Mouse (Mus musculus) thymus, adult 2 months (tissue): ENCODE results near the gene Ppp1r15a. TPM values are rescaled to one million over a fixed set of nuclear protein-coding genes. Genes with fewer than 3 reads are reported as not detected.

Experiments
- DNase-seq: peaks from one replicate; pipeline ENCODE4 v3.0.0; 2021
- H3K27ac ChIP-seq: fragments of 200-500 bp; 2 replicates; pipeline ENCODE4 v1.5.1; 2012; ENCODE audit warnings: low read length, control low read depth; ENCODE audit not compliant: control insufficient read depth, insufficient read depth
- H3K27me3 ChIP-seq: fragments of 200-500 bp; 2 replicates; pipeline ENCODE4 v1.6.1; 2012; ENCODE audit warnings: mild to moderate bottlenecking, low read length, moderate library complexity, mixed read lengths; ENCODE audit not compliant: control insufficient read depth, insufficient read depth
- H3K36me3 ChIP-seq: fragments of 200-500 bp; 2 replicates; pipeline ENCODE4 v1.6.1; 2012; ENCODE audit warnings: mild to moderate bottlenecking, low read length, moderate library complexity; ENCODE audit not compliant: control insufficient read depth, insufficient read depth
- H3K4me1 ChIP-seq: fragments of 200-500 bp; replicated peaks from 2 replicates; pipeline ENCODE4 v1.6.1; 2012; ENCODE audit warnings: low read length; ENCODE audit not compliant: control insufficient read depth, insufficient read depth
- H3K4me3 ChIP-seq: fragments of 200-500 bp; 2 replicates; pipeline ENCODE4 v1.5.1; 2012; ENCODE audit warnings: mild to moderate bottlenecking, low read length, control low read depth, moderate library complexity; ENCODE audit not compliant: control insufficient read depth, insufficient read depth
- CTCF ChIP-seq: fragments of 200-500 bp; IDR thresholded peaks from 2 replicates; pipeline ENCODE4 v1.5.1; 2012; ENCODE audit warnings: mild to moderate bottlenecking, control low read depth, low read length, moderate library complexity, borderline replicate concordance; ENCODE audit not compliant: control insufficient read depth, poor library complexity, insufficient read depth; ENCODE audit errors: extremely low read depth
- POLR2A ChIP-seq: fragments of 200-500 bp; IDR thresholded peaks from 2 replicates; pipeline ENCODE4 v1.6.1; 2012; ENCODE audit warnings: mild to moderate bottlenecking, low read length, control low read depth, moderate library complexity; ENCODE audit not compliant: control insufficient read depth, poor library complexity, insufficient read depth; ENCODE audit errors: extremely low read depth
- WGBS: fragments of 180-500 bp; shearing (Covaris S2); methylation state at CpG from one replicate; pipeline ENCODE4 v1.1.7; 2018; 5-methylcytosine and 5-hydroxymethylcytosine counted together
- polyA plus RNA-seq: library from polyadenylated mRNA; depleted of rRNA; stranded (reverse); fragments of >200 nt; gene quantifications from 2 replicates; pipeline ENCODE4 v1.2.3, GENCODE M21; 2012; rRNA removed

Gene Ppp1r15a
- polyA plus RNA-seq = 27.6 and 35.3 TPM in 2 replicates

- under 1% methylated on average over 54 of the region's 54 CpGs for WGBS
- Histone ChIP-seq H3K4me1 (peaks cover 25% of the 10 kb centered on the region), H3K27ac (peak within 1 kb of the TSS; percentile 86), H3K4me3 (peak within 1 kb of the TSS; percentile 62), H3K36me3 (no peaks in the 10 kb centered on the region), H3K27me3 (no peaks in the 10 kb centered on the region)
- DNase-seq = peak; percentile 96
- TF ChIP-seq POLR2A = peak; percentile 89
- no peak for TF ChIP-seq CTCF
Measured at GRCm38 (mm10) chr7:45525809-45526473, at the start of gene Ppp1r15a, which contains the start of gene Plekha4. TSS of gene Ppp1r15a (minus strand) at chr7:45526268. TSS of gene Plekha4 (plus strand) at chr7:45526330.

GRCm38 (mm10) chr7:45574472-45575379 lies 48.7 kb upstream of the Ppp1r15a start:
- H3K4me1 ChIP-seq = peaks cover 47% of the 10 kb centered on the region
- H3K27me3 ChIP-seq = no peaks in the 10 kb centered on the region
- no peak for DNase-seq
- H3K36me3 ChIP-seq = peaks cover 24% of the 10 kb centered on the region
- peak overlapping the region; percentile 40; the same call in 1 of the 2 replicates for H3K27ac ChIP-seq
- no peak overlapping the region for H3K4me3 ChIP-seq
- 93% methylated on average over 15 of the region's 15 CpGs for WGBS
- no peak for TF ChIP-seq CTCF
- no peak for TF ChIP-seq POLR2A

DNA sequence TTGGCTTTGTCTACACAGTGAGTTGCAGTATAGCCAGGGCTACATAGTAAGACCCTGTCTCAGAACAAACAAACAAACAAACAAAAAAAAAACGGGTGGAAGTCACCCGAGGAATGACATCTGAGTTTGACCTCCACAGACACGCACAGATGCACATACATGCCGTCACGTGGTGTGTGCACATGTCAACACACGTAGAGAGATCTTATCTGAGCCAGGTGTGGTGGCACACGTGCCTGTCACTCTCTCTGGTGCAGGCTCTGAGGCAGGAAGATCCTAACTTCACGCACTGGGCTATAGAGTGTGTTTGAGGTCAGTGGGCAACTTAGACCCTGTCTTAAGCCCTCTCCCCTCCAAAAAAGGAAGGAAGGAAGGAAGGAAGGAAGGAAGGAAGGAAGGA lies 47.9 kb upstream of the Ppp1r15a start:
- TF ChIP-seq POLR2A (no peak), CTCF (no peak)
- Histone ChIP-seq H3K27ac (peak overlapping the region; percentile 92), H3K36me3 (peaks cover 24% of the 10 kb centered on the region), H3K4me1 (peaks cover 49% of the 10 kb centered on the region), H3K4me3 (no peak overlapping the region), H3K27me3 (no peaks in the 10 kb centered on the region)
- 12% methylated on average over 8 of the region's 8 CpGs for WGBS
- peak; percentile 74 for DNase-seq

DNA sequence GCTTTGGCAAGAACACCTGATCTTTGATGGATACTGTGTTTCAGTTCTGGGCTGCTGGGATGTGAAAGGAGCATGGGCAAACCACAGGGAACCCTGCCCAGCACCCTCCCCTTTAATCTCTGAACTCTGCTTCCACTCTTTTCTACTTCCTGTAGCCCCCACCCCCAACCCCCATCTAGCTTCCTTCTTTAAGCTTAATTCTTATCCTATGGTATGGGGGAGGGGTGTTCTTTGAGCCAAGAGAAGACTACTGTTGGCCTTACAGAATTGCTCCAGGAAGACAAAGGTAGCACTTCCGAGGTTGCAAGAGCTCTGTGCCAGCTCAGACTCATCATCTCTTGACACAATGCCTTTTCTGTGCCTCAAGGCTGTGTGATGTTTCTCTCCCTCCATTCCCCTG lies 45.9 kb upstream of the Ppp1r15a start:
- DNase-seq = peak; percentile 33
- TF ChIP-seq POLR2A (no peak), CTCF (no peak)
- Histone ChIP-seq H3K4me1 (peaks cover 59% of the 10 kb centered on the region), H3K27ac (peak overlapping the region; percentile 92), H3K4me3 (no peak overlapping the region), H3K27me3 (no peaks in the 10 kb centered on the region), H3K36me3 (peaks cover 18% of the 10 kb centered on the region)
- 10% methylated on average over 1 of the region's 1 CpGs for WGBS

DNA sequence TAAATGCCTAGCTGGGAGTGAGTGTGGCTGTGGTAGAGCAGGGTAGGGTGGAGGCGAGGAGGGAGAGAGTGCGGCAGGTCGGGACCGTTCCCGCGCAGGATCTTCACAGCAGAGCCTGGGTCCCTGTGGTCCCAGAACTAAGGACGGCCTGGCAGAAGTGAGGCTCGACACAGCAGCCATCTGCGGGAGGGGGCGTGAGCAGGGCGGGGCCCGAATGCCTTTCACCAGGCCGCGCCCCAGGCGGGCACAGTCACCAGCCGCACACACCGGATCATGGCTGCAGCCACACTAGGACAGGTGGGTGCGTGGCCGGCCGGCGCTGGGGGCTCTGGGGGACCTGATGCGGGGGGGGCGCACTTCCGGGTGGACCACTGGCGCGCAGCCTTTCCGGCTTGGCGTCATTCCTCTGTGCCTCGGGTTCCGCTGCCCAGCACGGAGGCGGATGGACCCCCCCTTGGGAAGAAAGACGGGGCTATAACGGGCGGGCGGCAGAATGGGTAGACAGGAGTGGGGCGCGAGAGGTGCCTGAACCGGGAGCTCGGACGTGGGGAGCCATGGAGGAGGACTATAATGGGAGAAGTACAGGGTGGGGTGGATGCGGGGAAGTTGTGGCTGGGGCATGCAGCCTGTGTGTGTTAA lies 44.2 kb upstream of the Ppp1r15a start, which contains the start of gene Bcat2:
Gene Bcat2 (plus strand): TSS at position 51 of the 639 bp plus-strand sequence.
- H3K4me3 ChIP-seq = peak within 1 kb of the TSS; percentile 83
- TF ChIP-seq POLR2A = no peak
- no peak for TF ChIP-seq CTCF
- peaks cover 58% of the 10 kb centered on the region for H3K4me1 ChIP-seq
- H3K27ac ChIP-seq = peak within 1 kb of the TSS; percentile 43
- 1% methylated on average over 42 of the region's 42 CpGs for WGBS
- no peaks in the 10 kb centered on the region for H3K27me3 ChIP-seq
- peaks cover under 1% of the 10 kb centered on the region for H3K36me3 ChIP-seq
- DNase-seq = peak; percentile 77
